Mouse (Mus musculus) bone marrow macrophage, adult 2 months (primary cell): ENCODE measurements around the gene Stk39. TPM values are rescaled to one million over a fixed set of nuclear protein-coding genes. Genes with fewer than 3 reads are reported as not detected.

Experiments
- H3K27ac ChIP-seq: 2 replicates; pipeline ENCODE4 v1.5.1; 2012; ENCODE audit warnings: low read depth, low read length; ENCODE audit not compliant: insufficient read depth
- H3K4me1 ChIP-seq: 2 replicates; pipeline ENCODE4 v1.6.1; 2012; ENCODE audit warnings: low read length; ENCODE audit not compliant: control insufficient read depth, insufficient read depth
- H3K4me3 ChIP-seq: 2 replicates; pipeline ENCODE4 v1.5.1; 2012; ENCODE audit warnings: mild to moderate bottlenecking, low read length, moderate library complexity; ENCODE audit not compliant: insufficient read depth
- CTCF ChIP-seq: IDR thresholded peaks from 2 replicates; pipeline ENCODE4 v1.5.1; 2012; ENCODE audit warnings: low read depth, mild to moderate bottlenecking, low read length, moderate library complexity
- POLR2A ChIP-seq: IDR thresholded peaks from 2 replicates; pipeline ENCODE4 v1.6.1; 2012; ENCODE audit warnings: mild to moderate bottlenecking, low read depth, low read length, borderline replicate concordance
- polyA plus RNA-seq: library from polyadenylated mRNA; stranded (reverse); fragments of >200 nt; gene quantifications from 2 replicates; pipeline ENCODE4 v1.2.4, GENCODE M21; 2012; ENCODE audit not compliant: missing spikeins, insufficient read depth, insufficient read length

Stk39 gene
- polyA plus RNA-seq, 1 experiment = 0.46 TPM

DNA sequence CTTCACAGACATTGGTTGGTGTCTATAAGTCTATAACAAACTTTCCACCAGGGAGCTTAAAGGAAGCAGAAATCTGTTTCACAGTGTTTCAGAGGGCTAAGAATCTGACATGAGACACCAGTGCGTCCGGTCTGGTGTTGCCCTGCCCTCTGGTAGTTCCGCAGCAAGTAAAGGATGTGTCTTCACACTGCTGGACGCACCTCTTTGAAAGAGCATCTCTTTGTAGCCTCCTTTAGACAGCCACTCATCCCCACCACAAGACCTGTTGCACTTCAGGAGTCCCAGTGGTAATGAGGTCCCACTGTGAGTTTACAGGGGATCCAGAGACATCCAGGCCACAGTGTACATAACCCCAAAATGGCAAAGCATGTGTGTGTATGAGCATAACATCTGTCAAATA, 88.1 kb downstream of the Stk39 start:
- Histone ChIP-seq H3K4me3 (no peak overlapping the region), H3K4me1 (no peaks in the 10 kb centered on the region), H3K27ac (no peak overlapping the region)
- TF ChIP-seq POLR2A (no peak), CTCF (no peak)

GRCm38 (mm10) chr2:68382394-68383059, 89.5 kb downstream of the Stk39 start:
- Histone ChIP-seq H3K27ac (no peak overlapping the region), H3K4me1 (no peaks in the 10 kb centered on the region), H3K4me3 (no peak overlapping the region)
- TF ChIP-seq POLR2A (no peak), CTCF (no peak)

- TF ChIP-seq CTCF (no peak), POLR2A (no peak)
- no peak overlapping the region for H3K27ac ChIP-seq
- no peak overlapping the region for H3K4me3 ChIP-seq
- no peaks in the 10 kb centered on the region for H3K4me1 ChIP-seq
Measured at GRCm38 (mm10) chr2:68381881-68382280, 90.2 kb downstream of the Stk39 start.

- TF ChIP-seq CTCF (no peak), POLR2A (no peak)
- H3K27ac ChIP-seq = no peak overlapping the region
Measured at GRCm38 (mm10) chr2:68381205-68381604, 90.9 kb downstream of the Stk39 start.

DNA sequence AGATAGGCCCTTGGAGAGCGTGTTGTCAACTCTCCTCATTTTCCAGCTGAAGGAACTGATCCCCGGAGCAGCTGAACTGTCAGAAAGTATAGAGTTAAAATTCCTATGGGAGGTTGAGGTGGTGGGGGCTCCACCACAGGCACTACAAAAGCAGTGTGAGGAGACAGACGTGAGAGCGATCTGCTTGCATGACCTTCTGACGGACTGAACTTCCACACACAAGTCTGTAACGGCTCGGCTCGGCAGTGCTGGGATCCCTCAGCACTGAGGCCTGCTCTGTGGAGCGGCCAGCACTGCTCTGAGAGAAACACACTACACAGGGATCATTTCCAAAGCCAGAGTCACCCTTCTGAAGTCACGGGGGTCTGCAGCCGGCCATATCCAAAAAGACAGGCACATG, 92.4 kb downstream of the Stk39 start:
- TF ChIP-seq CTCF (no peak), POLR2A (no peak)
- Histone ChIP-seq H3K4me1 (no peaks in the 10 kb centered on the region), H3K27ac (no peak overlapping the region), H3K4me3 (no peak overlapping the region)

More at GRCm38 (mm10) chr2:68381205-68381604, 90.9 kb downstream of the Stk39 start:
- Histone ChIP-seq H3K4me1 (no peaks in the 10 kb centered on the region), H3K4me3 (no peak overlapping the region)

DNA sequence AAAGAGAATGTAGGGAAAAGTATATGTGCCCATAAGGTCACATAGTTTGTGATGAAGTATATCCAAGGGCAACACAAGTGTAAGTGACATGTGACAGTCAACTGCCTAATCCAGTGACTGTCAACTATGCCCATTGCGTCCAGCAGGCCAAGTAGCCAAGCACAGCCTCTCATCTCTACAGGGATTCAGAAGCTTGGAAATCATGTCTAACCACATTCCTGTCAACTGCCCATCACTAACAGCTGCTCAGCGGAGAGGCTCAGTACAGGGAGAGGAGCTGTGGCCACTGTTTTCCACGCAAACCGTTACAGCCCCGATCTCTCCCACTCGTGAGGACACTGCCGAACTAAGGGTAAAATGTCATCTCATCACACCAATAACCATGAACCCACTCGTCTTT, 93.7 kb downstream of the Stk39 start:
- H3K27ac ChIP-seq = no peak overlapping the region
- H3K4me1 ChIP-seq = no peaks in the 10 kb centered on the region
- TF ChIP-seq POLR2A (no peak), CTCF (no peak)
- H3K4me3 ChIP-seq = no peak overlapping the region

DNA sequence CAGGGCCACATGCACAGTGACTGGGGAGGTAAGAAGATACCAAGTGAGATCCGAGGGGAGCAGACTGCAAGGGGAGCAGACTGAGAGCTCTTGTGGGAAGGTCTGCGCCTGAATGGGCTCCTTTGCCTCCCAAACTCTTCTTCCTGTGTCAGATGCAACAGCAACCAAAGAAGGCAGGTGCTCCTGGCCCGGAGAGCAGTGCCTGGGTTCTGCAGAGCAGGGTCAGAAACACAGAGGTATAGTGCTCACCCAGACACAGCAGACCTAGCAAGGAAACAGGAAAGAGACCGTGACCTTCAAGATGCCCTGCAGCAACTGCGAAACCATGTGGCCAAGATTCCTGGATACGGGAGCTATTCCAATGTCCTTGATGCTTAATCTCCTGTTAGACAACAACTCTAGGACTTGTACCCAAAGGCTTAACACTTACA, 94.8 kb downstream of the Stk39 start:
- Histone ChIP-seq H3K27ac (no peak overlapping the region), H3K4me3 (no peak overlapping the region), H3K4me1 (no peaks in the 10 kb centered on the region)
- TF ChIP-seq CTCF (no peak), POLR2A (no peak)

- Histone ChIP-seq H3K4me1 (no peaks in the 10 kb centered on the region), H3K27ac (no peak overlapping the region), H3K4me3 (no peak overlapping the region)
- TF ChIP-seq POLR2A = no peak
- TF ChIP-seq CTCF = no peak
Measured at GRCm38 (mm10) chr2:68376660-68377059, 95.4 kb downstream of the Stk39 start.

DNA sequence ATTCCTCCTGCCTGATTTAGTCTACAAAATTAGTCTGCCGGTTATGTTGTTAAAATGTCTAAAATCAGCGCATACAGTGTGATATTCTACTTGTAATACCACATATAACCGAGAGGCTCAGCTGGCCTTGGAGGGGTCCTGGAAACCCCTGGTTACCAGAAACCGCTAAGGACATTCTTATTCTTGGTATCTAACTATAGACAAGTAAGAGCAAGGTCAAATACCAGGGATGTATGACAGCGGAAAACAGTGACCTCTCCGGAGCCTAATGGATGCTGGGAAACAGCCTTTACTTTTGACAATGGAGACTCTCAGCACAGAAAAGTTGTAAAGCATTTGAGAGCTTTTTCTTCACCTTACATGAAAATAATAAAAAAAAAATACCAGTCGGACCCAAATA, 97.9 kb downstream of the Stk39 start:
- TF ChIP-seq CTCF (no peak), POLR2A (no peak)
- Histone ChIP-seq H3K4me1 (no peaks in the 10 kb centered on the region), H3K27ac (no peak overlapping the region), H3K4me3 (no peak overlapping the region)

DNA sequence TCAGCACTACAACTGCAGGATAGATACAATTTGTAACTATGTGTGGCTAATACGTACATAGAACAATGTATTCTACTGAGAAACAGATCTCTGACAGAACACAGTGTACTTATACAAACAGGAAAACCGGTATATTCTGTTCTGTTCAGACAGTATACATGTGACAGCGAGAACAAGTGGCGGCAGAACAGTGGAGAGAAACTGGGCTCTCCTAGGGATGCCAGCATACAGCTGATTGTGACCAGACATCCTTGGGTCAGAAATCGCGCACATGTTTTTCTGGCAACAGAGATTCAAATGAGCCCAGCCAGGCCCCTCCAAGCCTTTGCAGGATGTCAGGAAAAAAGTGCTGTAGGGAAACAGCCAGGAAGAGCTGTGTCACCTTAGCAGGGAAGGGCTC, 100.2 kb downstream of the Stk39 start:
- TF ChIP-seq CTCF = no peak
- TF ChIP-seq POLR2A = no peak
- H3K4me1 ChIP-seq = no peaks in the 10 kb centered on the region
- no peak overlapping the region for H3K27ac ChIP-seq
- H3K4me3 ChIP-seq = no peak overlapping the region
